Mouse (Mus musculus): ENCODE measurements around the gene Fgf22.

- TF ChIP-seq MAFK (IDR thresholded peaks at IDR 0.05; ENCODE audit: insufficient read depth, low read depth, low read length) (no peak), ZC3H11A (IDR thresholded peaks at IDR 0.05; ENCODE audit: borderline replicate concordance, low read depth, low read length) (no peak), HCFC1 (IDR thresholded peaks at IDR 0.05; ENCODE audit: borderline replicate concordance, insufficient read depth, low read length) (0 out of 2 replicates have a peak, but pooled peaks have one; percentile 8), ZNF384 (IDR thresholded peaks at IDR 0.05; ENCODE audit: low read depth, low read length) (no peak), CHD2 (IDR thresholded peaks at IDR 0.05; ENCODE audit: low read depth, low read length) (no peak)
Observed at GRCm38 (mm10) chr10:79779784-79780663, 25.1 kb downstream of the Fgf22 start.
